Mouse (Mus musculus) liver, adult 10 weeks (tissue): ENCODE data around the gene Olfr1105. TPM values are rescaled to one million over a fixed set of nuclear protein-coding genes. Genes with fewer than 3 reads are reported as not detected.

Experiments
- polyA plus RNA-seq: library from polyadenylated mRNA; stranded (reverse); fragments of 350-450 nt; fragmentation: Illumina TruSeq; extraction: RNeasy Lipid Tissue Mini Kit (QIAGEN cat#74804); gene quantifications from one replicate; pipeline ENCODE4 v1.2.3, GENCODE M21; 2014; ENCODE audit warnings: low read depth, low replicate concordance

The Olfr1105 gene
- not detected for polyA plus RNA-seq

DNA sequence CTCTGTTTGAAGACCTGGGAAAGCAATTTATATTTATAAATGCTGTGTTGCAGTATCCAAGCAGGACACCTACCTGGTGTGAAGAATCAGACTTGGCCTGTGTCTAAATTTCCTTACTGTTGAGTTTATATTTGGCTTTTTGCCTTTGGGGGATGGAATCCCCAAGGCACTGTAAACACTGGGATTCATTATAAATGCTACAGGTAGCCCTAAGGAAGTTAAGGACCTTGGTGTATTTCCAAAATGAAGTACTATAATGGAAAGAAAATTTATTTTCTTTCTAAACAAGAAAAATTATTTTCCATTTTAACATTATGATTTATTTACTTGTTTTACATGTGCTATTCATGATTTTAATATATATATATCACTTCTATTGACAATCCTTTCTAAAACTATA, at the start of gene Olfr1105:
TSS of gene Olfr1105 (minus strand) at position 101 of the 400 bp plus-strand sequence.

DNA sequence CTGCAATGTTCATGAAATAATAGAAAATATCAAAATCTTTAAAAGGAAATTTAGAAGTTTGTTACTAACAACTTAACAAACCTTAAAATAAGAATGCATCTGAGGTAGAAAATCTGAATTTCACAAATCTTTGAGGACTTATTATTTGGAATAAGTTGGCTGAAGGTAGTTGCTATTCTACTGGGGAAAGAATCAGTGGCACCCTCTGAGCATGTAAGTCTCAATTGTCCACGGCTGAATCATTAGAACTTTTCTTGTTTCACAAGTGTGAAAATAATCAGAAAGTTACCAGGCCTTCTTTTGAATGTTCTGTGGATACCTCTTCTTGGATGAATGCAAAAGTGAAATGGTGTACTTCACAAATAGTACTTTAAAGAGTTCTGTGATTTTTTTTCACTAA, 39.4 kb upstream of the Olfr1105 start, which contains the start of gene Olfr1107:
TSS of gene Olfr1107 (minus strand) at position 101 of the 400 bp plus-strand sequence.

DNA sequence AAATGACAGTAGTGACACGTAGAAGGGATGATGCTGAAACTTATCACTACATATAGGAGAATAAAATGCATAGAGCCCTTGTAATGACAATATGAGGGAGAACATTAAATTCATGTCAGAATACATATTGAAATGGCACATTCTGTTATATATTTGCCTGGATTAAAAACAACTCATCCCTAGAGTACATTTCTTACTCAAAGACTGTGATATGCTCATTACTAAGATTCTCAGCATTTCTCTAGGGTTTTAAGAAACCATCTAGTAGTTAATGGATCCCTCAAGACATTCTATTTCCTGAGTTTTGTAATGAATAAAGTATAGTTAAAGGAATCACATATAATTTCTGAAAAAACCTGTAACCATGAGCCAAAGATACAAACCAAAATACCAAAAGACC, 15.8 kb upstream of the Olfr1105 start, which contains the start of gene Olfr1106:
TSS of gene Olfr1106 (minus strand) at position 101 of the 400 bp plus-strand sequence.

DNA sequence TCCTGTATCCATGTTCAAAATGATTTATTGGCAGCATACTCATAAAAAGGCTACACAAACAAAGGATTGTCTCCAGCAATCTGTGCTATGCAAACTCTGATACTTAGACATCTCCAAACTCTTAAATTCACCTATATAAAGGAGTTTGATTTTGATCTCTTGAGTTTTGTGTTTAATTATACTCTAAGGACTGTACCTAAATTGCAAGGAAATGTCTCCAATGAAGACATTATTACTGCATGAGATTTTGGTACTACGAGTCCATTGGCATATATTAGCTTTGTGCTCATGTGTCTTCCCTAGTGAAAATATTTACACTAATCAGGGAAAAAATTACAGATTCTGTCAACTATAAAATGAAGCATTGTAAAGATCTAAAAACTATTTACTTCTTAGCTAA, 9.4 kb downstream of the Olfr1105 start, which contains the start of gene Olfr1104:
TSS of gene Olfr1104 (minus strand) at position 101 of the 400 bp plus-strand sequence.

DNA sequence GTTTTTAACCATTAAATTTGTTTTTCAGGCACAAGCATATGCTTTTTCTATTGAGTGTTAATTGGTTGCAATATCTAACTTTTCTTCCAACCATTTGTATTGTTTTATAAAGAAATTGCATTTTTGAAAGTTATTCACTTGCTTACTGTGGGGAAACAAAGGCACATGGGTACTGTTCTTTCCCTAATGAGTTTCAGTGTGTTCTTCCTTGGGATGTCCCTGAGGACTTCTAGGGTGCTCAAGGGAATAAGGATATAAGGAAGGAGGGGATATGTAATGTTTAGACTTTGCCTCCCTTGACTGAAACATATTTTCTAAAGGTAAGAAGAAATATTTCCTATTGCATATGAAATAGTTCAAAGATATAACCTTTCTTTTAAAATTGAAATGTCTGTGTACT, 38.2 kb downstream of the Olfr1105 start, which contains the start of gene Olfr1102:
TSS of gene Olfr1102 (plus strand) at position 301 of the 400 bp plus-strand sequence.

DNA sequence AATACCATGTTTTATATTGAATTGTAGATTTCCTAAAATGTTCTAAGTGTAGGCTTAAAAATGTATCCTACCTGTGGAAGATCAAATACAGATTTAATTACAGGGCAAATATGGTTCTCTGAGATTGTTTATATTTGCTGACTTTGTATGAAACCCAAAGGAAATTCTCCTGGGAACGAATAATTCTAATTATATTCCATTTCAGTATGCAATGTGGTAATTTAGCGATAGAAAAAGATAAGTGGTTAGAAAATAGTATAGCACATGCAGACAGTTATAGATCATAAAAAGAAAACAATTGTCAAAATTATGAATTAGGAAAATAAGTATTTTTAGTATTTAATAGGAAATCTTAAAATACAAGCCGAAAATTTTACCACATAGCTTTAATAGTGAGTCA, 45.2 kb downstream of the Olfr1105 start, which contains the start of gene Olfr1101:
TSS of gene Olfr1101 (minus strand) at position 101 of the 400 bp plus-strand sequence.

Other genes starting within 250 kb of the Olfr1105 start
- gene Olfr141, start 226.5 kb downstream of the Olfr1105 start, polyA plus RNA-seq: not detected
- gene Olfr1094, start 211.9 kb downstream of the Olfr1105 start, polyA plus RNA-seq: not detected
- not detected for gene Olfr1095, start 184.8 kb downstream of the Olfr1105 start, polyA plus RNA-seq
- gene Gm13723, start 161.7 kb downstream of the Olfr1105 start, polyA plus RNA-seq: not detected
- not detected for gene Olfr1097, start 144.3 kb downstream of the Olfr1105 start, polyA plus RNA-seq
- not detected for gene Olfr1098, start 112.0 kb downstream of the Olfr1105 start, polyA plus RNA-seq
- not detected for gene Olfr1099, start 75.8 kb downstream of the Olfr1105 start, polyA plus RNA-seq
- gene Olfr1100, start 56.6 kb downstream of the Olfr1105 start, polyA plus RNA-seq: not detected
- gene Olfr1101, start 45.3 kb downstream of the Olfr1105 start, polyA plus RNA-seq: not detected
- gene Olfr1102, start 38.1 kb downstream of the Olfr1105 start, polyA plus RNA-seq: not detected
- gene Olfr1104, start 9.5 kb downstream of the Olfr1105 start, polyA plus RNA-seq: not detected
- not detected for gene Olfr1106, start 15.7 kb upstream of the Olfr1105 start, polyA plus RNA-seq
- not detected for gene Olfr1107, start 39.3 kb upstream of the Olfr1105 start, polyA plus RNA-seq
- not detected for gene Olfr1109, start 59.5 kb upstream of the Olfr1105 start, polyA plus RNA-seq
- gene Olfr259, start 78.0 kb upstream of the Olfr1105 start, polyA plus RNA-seq: not detected
- gene Olfr1110, start 103.8 kb upstream of the Olfr1105 start, polyA plus RNA-seq: not detected
- gene Olfr1111, start 116.1 kb upstream of the Olfr1105 start, polyA plus RNA-seq: not detected
- not detected for gene Olfr1112, start 151.3 kb upstream of the Olfr1105 start, polyA plus RNA-seq
- gene Olfr1113, start 172.4 kb upstream of the Olfr1105 start, polyA plus RNA-seq: not detected
- gene Olfr1115, start 211.5 kb upstream of the Olfr1105 start, polyA plus RNA-seq: not detected
- gene Olfr1116, start 231.0 kb upstream of the Olfr1105 start, polyA plus RNA-seq: not detected